Mouse (Mus musculus): ENCODE results near the gene Plk1. TPM values are rescaled to one million over a fixed set of nuclear protein-coding genes. Genes with fewer than 3 reads are reported as not detected.

Gene Plk1
- polyA plus RNA-seq, 1 experiment, result 31.9 TPM

- Histone ChIP-seq H3K4me3 (ENCODE audit: insufficient read depth, low read length) (no peak within 1 kb of the TSS), H3K27ac (ENCODE audit: insufficient read depth, low read depth, low read length) (no peak within 1 kb of the TSS), H3K4me1 (ENCODE audit: control insufficient read depth, insufficient read depth, low read length) (no peaks in the 10 kb centered on the region)
- TF ChIP-seq CTCF (IDR thresholded peaks at IDR 0.05; ENCODE audit: low read depth, low read length), result no peak
- no peak for TF ChIP-seq POLR2A (IDR thresholded peaks at IDR 0.05; ENCODE audit: borderline replicate concordance, low read depth, low read length)
These were observed 60.1 kb downstream of the Plk1 start, which contains the start of gene Chp2 for GRCm38 (mm10) chr7:122219315-122219801. TSS of gene Chp2 (plus strand) at chr7:122219496.

Other genes starting within 250 kb of the Plk1 start
- gene Cog7, start 177.7 kb upstream of the Plk1 start, polyA plus RNA-seq (2012; ENCODE audit: insufficient read depth, insufficient read length, missing spikeins), result 20.4 and 25.3 TPM in 2 replicates
- gene Gga2, start 138.2 kb upstream of the Plk1 start, polyA plus RNA-seq (2012; ENCODE audit: insufficient read depth, insufficient read length, missing spikeins), result 28.4 and 30.2 TPM in 2 replicates
- gene Ubfd1, start 92.3 kb upstream of the Plk1 start, polyA plus RNA-seq (2012; ENCODE audit: insufficient read depth, insufficient read length, missing spikeins), result 27.9 and 29.7 TPM in 2 replicates
- gene Ears2, start 92.2 kb upstream of the Plk1 start, polyA plus RNA-seq (2012; ENCODE audit: insufficient read depth, insufficient read length, missing spikeins), result 1.5 and 2.1 TPM in 2 replicates
- 96.8 and 102 TPM in 2 replicates for gene Ndufab1, start 57.6 kb upstream of the Plk1 start, polyA plus RNA-seq (2012; ENCODE audit: insufficient read depth, insufficient read length, missing spikeins)
- gene Palb2, start 26.5 kb upstream of the Plk1 start, polyA plus RNA-seq (2012; ENCODE audit: insufficient read depth, insufficient read length, missing spikeins), result 12.2 and 12.5 TPM in 2 replicates
- gene Dctn5, start 26.4 kb upstream of the Plk1 start, polyA plus RNA-seq (2012; ENCODE audit: insufficient read depth, insufficient read length, missing spikeins), result 118 and 129 TPM in 2 replicates
- gene Ern2, start 26.8 kb downstream of the Plk1 start, polyA plus RNA-seq (2012; ENCODE audit: insufficient read depth, insufficient read length, missing spikeins), result not detected in 2 replicates
- 0.99 and 1.3 TPM in 2 replicates for gene Chp2, start 60.1 kb downstream of the Plk1 start, polyA plus RNA-seq (2012; ENCODE audit: insufficient read depth, insufficient read length, missing spikeins)
- 196 and 203 TPM in 2 replicates for gene Prkcb, start 129.3 kb downstream of the Plk1 start, polyA plus RNA-seq (2012; ENCODE audit: insufficient read depth, insufficient read length, missing spikeins)